Mouse (Mus musculus) kidney, embryonic 14.5 days (tissue): Measurements from ENCODE around the gene Carmil3. TPM values are rescaled to one million over a fixed set of nuclear protein-coding genes. Genes with fewer than 3 reads are reported as not detected.

Source experiments
- ATAC-seq: fragments of 200-750 bp; cut with Nextera tagmentation; 2 replicates; pipeline ENCODE4 v1.8.0; 2017; ENCODE audit warnings: moderate number of reproducible peaks, mild to moderate bottlenecking, moderate TSS enrichment, moderate library complexity; ENCODE audit not compliant: low FRiP score, low TSS enrichment
- H3K27ac ChIP-seq: fragments of 300-500 bp; sonication (generic); 2 replicates; pipeline ENCODE4 v1.5.1; 2014; ENCODE audit warnings: low read depth, mild to moderate bottlenecking, low read length, moderate library complexity, mixed read lengths
- H3K27me3 ChIP-seq: fragments of 300-500 bp; sonication (generic); 2 replicates; pipeline ENCODE4 v1.6.1; 2014; ENCODE audit warnings: mild to moderate bottlenecking, low read length; ENCODE audit not compliant: control insufficient read depth, insufficient read depth
- H3K36me3 ChIP-seq: fragments of 300-500 bp; sonication (generic); 2 replicates; pipeline ENCODE4 v1.6.1; 2014; ENCODE audit warnings: low read length, mixed read lengths; ENCODE audit not compliant: control insufficient read depth, insufficient read depth
- H3K4me1 ChIP-seq: fragments of 300-500 bp; sonication (generic); 2 replicates; pipeline ENCODE4 v1.6.1; 2014; ENCODE audit warnings: low read length, mixed read lengths; ENCODE audit not compliant: control insufficient read depth, insufficient read depth
- H3K4me2 ChIP-seq: fragments of 300-500 bp; sonication (generic); replicated peaks from 2 replicates; pipeline ENCODE4 v1.6.1; 2014; ENCODE audit warnings: low read depth, mild to moderate bottlenecking, low read length
- H3K4me3 ChIP-seq: fragments of 300-500 bp; sonication (generic); 2 replicates; pipeline ENCODE4 v1.5.1; 2014; ENCODE audit warnings: mild to moderate bottlenecking, low read length
- H3K9ac ChIP-seq: fragments of 300-500 bp; sonication (generic); 2 replicates; pipeline ENCODE4 v1.6.1; 2014; ENCODE audit warnings: low read depth, mild to moderate bottlenecking, low read length, moderate library complexity
- H3K9me3 ChIP-seq: fragments of 300-500 bp; sonication (generic); 2 replicates; pipeline ENCODE4 v1.6.1; 2016; ENCODE audit warnings: low read length; ENCODE audit not compliant: control insufficient read depth
- WGBS: fragments of 180-500 bp; shearing (Covaris S2); extraction: QIAGEN DNeasy Blood & Tissue Kit; methylation state at CpG from one replicate; pipeline ENCODE4 v1.1.7; 2014; 5-methylcytosine and 5-hydroxymethylcytosine counted together
- polyA plus RNA-seq: library from polyadenylated mRNA; unstranded; fragments of >200 nt; fragmentation: Nextera tagmentation; extraction: Ambion mirVana; gene quantifications from 2 replicates; pipeline ENCODE4 v1.2.1, GENCODE M21; 2014

Gene Carmil3
- polyA plus RNA-seq, 1 experiment from 2014 or later = 3.8 TPM

GRCm38 (mm10) chr14:55507801-55508200, 17.4 kb downstream of the Carmil3 start:
- Histone ChIP-seq H3K9ac (no peak overlapping the region), H3K27me3 (peaks cover 8% of the 10 kb centered on the region; the same call in 1 of the 2 replicates), H3K4me2 (no peak overlapping the region), H3K9me3 (no peaks in the 10 kb centered on the region), H3K4me3 (no peak overlapping the region), H3K27ac (no peak overlapping the region), H3K4me1 (0 out of 2 replicates have a peak, but pooled peaks cover 3% of the 10 kb centered on the region), H3K36me3 (no peaks in the 10 kb centered on the region)
- ATAC-seq = no peak
- 36% methylated on average over 7 of the region's 7 CpGs for WGBS

GRCm38 (mm10) chr14:55509540-55509939, 19.1 kb downstream of the Carmil3 start:
- Histone ChIP-seq H3K9ac (no peak overlapping the region), H3K4me2 (no peak overlapping the region), H3K9me3 (no peaks in the 10 kb centered on the region), H3K4me1 (0 out of 2 replicates have a peak, but pooled peaks cover 3% of the 10 kb centered on the region), H3K27me3 (peaks cover 8% of the 10 kb centered on the region; the same call in 1 of the 2 replicates), H3K27ac (no peak overlapping the region), H3K4me3 (no peak overlapping the region), H3K36me3 (no peaks in the 10 kb centered on the region)
- no peak for ATAC-seq
- WGBS = 79% methylated on average over 10 of the region's 10 CpGs

- Histone ChIP-seq H3K9me3 (no peaks in the 10 kb centered on the region), H3K4me2 (no peak within 1 kb of the TSS), H3K27me3 (peaks cover 8% of the 10 kb centered on the region; the same call in 1 of the 2 replicates), H3K9ac (no peak within 1 kb of the TSS), H3K4me3 (no peak within 1 kb of the TSS), H3K27ac (no peak within 1 kb of the TSS), H3K36me3 (no peaks in the 10 kb centered on the region), H3K4me1 (0 out of 2 replicates have a peak, but pooled peaks cover 3% of the 10 kb centered on the region)
- no peak for ATAC-seq
- WGBS = 68% methylated on average over 20 of the region's 22 CpGs
Observed at GRCm38 (mm10) chr14:55510125-55510731, 19.8 kb downstream of the Carmil3 start, which contains the start of gene Cpne6. Cpne6 (plus strand) TSS chr14:55510445.

GRCm38 (mm10) chr14:55511037-55511436, 20.6 kb downstream of the Carmil3 start:
- H3K36me3 ChIP-seq = no peaks in the 10 kb centered on the region
- no peak overlapping the region for H3K4me2 ChIP-seq
- H3K9ac ChIP-seq = no peak overlapping the region
- H3K27ac ChIP-seq = no peak overlapping the region
- 0 out of 2 replicates have a peak, but pooled peaks have one; percentile 12 for ATAC-seq
- no peak overlapping the region for H3K4me3 ChIP-seq
- H3K9me3 ChIP-seq = no peaks in the 10 kb centered on the region
- 51% methylated on average over 7 of the region's 7 CpGs for WGBS
- H3K4me1 ChIP-seq = 0 out of 2 replicates have a peak, but pooled peaks cover 3% of the 10 kb centered on the region
- peaks cover 8% of the 10 kb centered on the region; the same call in 1 of the 2 replicates for H3K27me3 ChIP-seq

GRCm38 (mm10) chr14:55513927-55514326, 23.5 kb downstream of the Carmil3 start:
- no peak for ATAC-seq
- 70% methylated on average over 10 of the region's 10 CpGs for WGBS
- peaks cover 10% of the 10 kb centered on the region; the same call in 1 of the 2 replicates for H3K27me3 ChIP-seq
- H3K27ac ChIP-seq = no peak overlapping the region
- H3K9ac ChIP-seq = no peak overlapping the region
- H3K4me1 ChIP-seq = no peaks in the 10 kb centered on the region
- no peak overlapping the region for H3K4me2 ChIP-seq
- H3K4me3 ChIP-seq = no peak overlapping the region
- no peaks in the 10 kb centered on the region for H3K9me3 ChIP-seq
- H3K36me3 ChIP-seq = no peaks in the 10 kb centered on the region

- WGBS = 85% methylated on average over 4 of the region's 4 CpGs
- Histone ChIP-seq H3K4me1 (0 out of 2 replicates have a peak, but pooled peaks cover 1% of the 10 kb centered on the region), H3K4me2 (no peak overlapping the region), H3K27ac (no peak overlapping the region), H3K36me3 (no peaks in the 10 kb centered on the region), H3K9ac (no peak overlapping the region), H3K4me3 (no peak overlapping the region), H3K9me3 (no peaks in the 10 kb centered on the region), H3K27me3 (peaks cover 17% of the 10 kb centered on the region; the same call in 1 of the 2 replicates)
- no peak for ATAC-seq
Observed at GRCm38 (mm10) chr14:55515846-55516245, 25.4 kb downstream of the Carmil3 start.

GRCm38 (mm10) chr14:55518897-55519296, 28.4 kb downstream of the Carmil3 start:
- Histone ChIP-seq H3K9me3 (no peaks in the 10 kb centered on the region), H3K27ac (no peak overlapping the region), H3K9ac (no peak overlapping the region), H3K36me3 (no peaks in the 10 kb centered on the region), H3K27me3 (peaks cover 21% of the 10 kb centered on the region; the same call in 1 of the 2 replicates), H3K4me2 (no peak overlapping the region), H3K4me3 (no peak overlapping the region), H3K4me1 (0 out of 2 replicates have a peak, but pooled peaks cover 4% of the 10 kb centered on the region)
- ATAC-seq = no peak
- WGBS = 23% methylated on average over 2 of the region's 2 CpGs

GRCm38 (mm10) chr14:55519604-55520003, 29.2 kb downstream of the Carmil3 start:
- Histone ChIP-seq H3K27ac (no peak overlapping the region), H3K4me2 (no peak overlapping the region), H3K36me3 (no peaks in the 10 kb centered on the region), H3K9me3 (no peaks in the 10 kb centered on the region), H3K27me3 (peaks cover 21% of the 10 kb centered on the region; the same call in 1 of the 2 replicates), H3K4me1 (0 out of 2 replicates have a peak, but pooled peaks cover 4% of the 10 kb centered on the region), H3K4me3 (no peak overlapping the region), H3K9ac (no peak overlapping the region)
- ATAC-seq = no peak
- 70% methylated on average over 4 of the region's 4 CpGs for WGBS
